7 mouse cellular contexts compared by ENCODE assay signal in genomic region chr2:125672957-125673631, GRCm38 (mm10). TPM values are rescaled to one million over a fixed set of nuclear protein-coding genes. Genes with fewer than 3 reads are reported as not detected.
DNase-seq lines count a peak whose midpoint lies in the region; ATAC-seq lines count a peak whose summit lies in the region.

Gene Eid1, plus strand, starts transcription at chr2:125673095.

- peak within 1 kb of the TSS; percentile 73 for H3K4me2 ChIP-seq in intestine, embryonic 16.5 days (ENCODE audit: low read depth, low read length)
- peak within 1 kb of the TSS; percentile 69 for H3K4me2 ChIP-seq in midbrain, embryonic 11.5 days

- peak within 1 kb of the TSS; percentile 93 for H3K9ac ChIP-seq in intestine, embryonic 16.5 days (ENCODE audit: low read depth, low read length)
- H3K9ac ChIP-seq in midbrain, embryonic 11.5 days (ENCODE audit: low read length) = peak within 1 kb of the TSS; percentile 95

- H3K27ac ChIP-seq in intestine, embryonic 16.5 days (ENCODE audit: low read length) = peak within 1 kb of the TSS; percentile 89
- H3K27ac ChIP-seq in midbrain, embryonic 11.5 days (ENCODE audit: low read depth, low read length) = peak within 1 kb of the TSS; percentile 82

- no peaks in the 10 kb centered on the region for H3K4me1 ChIP-seq in intestine, embryonic 16.5 days (ENCODE audit: control insufficient read depth, insufficient read depth, low read length)
- H3K4me1 ChIP-seq in midbrain, embryonic 11.5 days (ENCODE audit: control insufficient read depth, insufficient read depth, low read length) = peaks cover 5% of the 10 kb centered on the region; the same call in 1 of the 2 replicates

- peak; percentile 96 for ATAC-seq in intestine, embryonic 16.5 days
- ATAC-seq in midbrain, embryonic 11.5 days (ENCODE audit: low FRiP score) = peak; percentile 93

- no peaks in the 10 kb centered on the region for H3K9me3 ChIP-seq in intestine, embryonic 16.5 days (ENCODE audit: control insufficient read depth, low read length)
- no peaks in the 10 kb centered on the region for H3K9me3 ChIP-seq in midbrain, embryonic 11.5 days (ENCODE audit: control insufficient read depth, low read length)

- intact Hi-C loops in left cerebral cortex, postnatal 4 days (cut with DNase I) = loop anchor here (5.0 kb wide), 1 partner anchor 49 kb away; the partner anchor contains the start of gene Shc4

- peak; percentile 72 for DNase-seq in adrenal gland, adult 8-10 months
- DNase-seq in embryo, embryonic 11.5 days (ENCODE audit: low read depth, low spot score) = peak; percentile 80
- peak; percentile 65 to 82 for DNase-seq in gastrocnemius, postnatal 4 days (ENCODE audit: low spot score in 2 of 2)
- DNase-seq in left cerebral cortex, postnatal 4 days = peak; percentile 96
- peak; percentile 98 for DNase-seq in midbrain, embryonic 11.5 days (ENCODE audit: low spot score, missing footprints)
- peak; percentile 73 for DNase-seq in skeletal muscle tissue, adult 2 months (ENCODE audit: low read depth, low spot score)

- under 1% methylated on average over 74 of the region's 79 CpGs for WGBS in intestine, embryonic 16.5 days
- under 1% methylated on average over 62 of the region's 79 CpGs for WGBS in midbrain, embryonic 11.5 days

- H3K27me3 ChIP-seq in intestine, embryonic 16.5 days (replicated peaks; ENCODE audit: control insufficient read depth, insufficient read depth, low read length) = no peaks in the 10 kb centered on the region
- H3K27me3 ChIP-seq in midbrain, embryonic 11.5 days (ENCODE audit: control insufficient read depth, insufficient read depth, low read length) = no peaks in the 10 kb centered on the region

- H3K36me3 ChIP-seq in intestine, embryonic 16.5 days (ENCODE audit: control insufficient read depth, insufficient read depth, low read length) = no peaks in the 10 kb centered on the region
- H3K36me3 ChIP-seq in midbrain, embryonic 11.5 days (ENCODE audit: control insufficient read depth, insufficient read depth, low read length) = no peaks in the 10 kb centered on the region

- peak within 1 kb of the TSS; percentile 86 for H3K4me3 ChIP-seq in intestine, embryonic 16.5 days (ENCODE audit: low read length)
- peak within 1 kb of the TSS; percentile 82 for H3K4me3 ChIP-seq in midbrain, embryonic 11.5 days (ENCODE audit: low read depth, low read length)

RNA-seq across cellular contexts. Expression of gene Eid1, which starts in this region (rescaled TPM):
- total RNA-seq in adrenal gland, adult 8-10 months (2022) = 100 to 1,000 TPM; 142 to 165 (median 156) TPM
- total RNA-seq in gastrocnemius, postnatal 4 days (2021) = 100 to 1,000 TPM; 115 TPM
- 72.0 and 73.2 TPM in 2 replicates for polyA plus RNA-seq in intestine, embryonic 16.5 days (2015; fragmentation: Nextera tagmentation; extraction: Ambion mirVana)
- total RNA-seq in left cerebral cortex, postnatal 4 days (2021) = 100 to 1,000 TPM; 522 to 568 TPM
- polyA plus RNA-seq in midbrain, embryonic 11.5 days (2014; fragmentation: Nextera tagmentation; extraction: Ambion mirVana) = 281 and 308 TPM in 2 replicates

Comparison
In these comparisons a context has a peak if more than half of its experiments do, and no peak if none do; other contexts are left out.
1. Peak in every context shown above with its lines: DNase-seq, ATAC-seq, H3K4me3 ChIP-seq and H3K27ac ChIP-seq.